Mouse (Mus musculus) heart, postnatal 4 days (tissue): ENCODE measurements at regions not wholly inside any gene's neighbourhood (a gene's known extent, or its start where the extent isn't known, plus 50 kb on each side); places are given as distances from the start of the nearest gene placed in this dataset.
A peak's percentile ranks its signal among the peaks of the same experiment; 100 is the strongest.

Experiments
- DNase-seq: peaks from one replicate; pipeline ENCODE4 v3.0.0; 2021
- microRNA-seq, 2 experiments: library from miRNA; unstranded; fragments of <30 nt; microRNA quantifications; one replicate each; pipeline ENCODE4 v1.2.0; 2021 to 2022

GRCm38 (mm10) chr5:118495478-118495760 is 65.1 kb upstream of the Med13l start:
- DNase-seq: no peak

DNA sequence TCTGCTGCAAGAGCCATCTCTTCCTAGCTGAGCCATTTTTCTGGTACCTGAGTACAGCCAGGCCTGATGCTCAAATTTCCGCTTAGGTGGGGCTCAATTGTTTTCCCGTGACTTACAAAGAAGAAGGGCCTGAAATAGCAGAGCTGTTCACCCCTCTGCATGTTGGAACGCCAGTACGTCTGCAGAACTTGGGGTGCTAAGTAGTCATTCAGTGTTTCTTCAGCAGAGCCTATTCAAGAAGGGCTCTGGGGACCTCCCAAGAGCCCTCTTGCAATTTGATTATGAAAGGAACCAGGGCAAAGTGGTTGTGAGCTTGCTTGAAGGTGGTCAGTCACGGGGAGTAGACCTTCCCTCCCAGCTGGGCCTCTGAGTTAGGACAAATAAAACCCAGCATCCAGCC is 58.9 kb upstream of the Med13l start:
- no peak for DNase-seq

GRCm38 (mm10) chr5:118502991-118503390 is 57.5 kb upstream of the Med13l start:
- peak; percentile 61 for DNase-seq

- peak; percentile 84 for DNase-seq
Measured at GRCm38 (mm10) chr5:118504170-118504569, 56.3 kb upstream of the Med13l start.

- DNase-seq: no peak
Measured at GRCm38 (mm10) chr5:118504926-118505325, 55.6 kb upstream of the Med13l start.

- no peak for DNase-seq
Measured at GRCm38 (mm10) chr5:118509871-118510270, 50.6 kb upstream of the Med13l start.

Small RNAs in the stretch of these regions (microRNA-seq; reads per million reads assigned to microRNA genes)
- gene Gm26455: 0 reads per million in 2 experiments
